Mouse (Mus musculus) right cerebral cortex, adult 18-20 months (tissue): Measurements from ENCODE around the gene Adi1.

Experiments used
- DNase-seq: peaks from one replicate; pipeline ENCODE4 v3.0.0; 2022; ENCODE audit warnings: mixed read lengths

Gene Adi1

GRCm38 (mm10) chr12:28675121-28675924 lies at the start of gene Adi1:
Gene Adi1 (plus strand): TSS chr12:28675231.
- DNase-seq: peak; percentile 91

- DNase-seq: no peak
Observed at GRCm38 (mm10) chr12:28625407-28625806, 49.6 kb upstream of the Adi1 start.

GRCm38 (mm10) chr12:28627092-28627491 lies 47.9 kb upstream of the Adi1 start:
- DNase-seq: no peak

GRCm38 (mm10) chr12:28628436-28628835 lies 46.6 kb upstream of the Adi1 start:
- DNase-seq: no peak

- DNase-seq: no peak
Observed at GRCm38 (mm10) chr12:28635058-28635534, 39.9 kb upstream of the Adi1 start.

GRCm38 (mm10) chr12:28635535-28636476 lies 39.2 kb upstream of the Adi1 start, which contains the start of gene Rps7:
Gene Rps7 (minus strand): TSS chr12:28635953.
- peak; percentile 93 for DNase-seq

- no peak for DNase-seq
Observed at GRCm38 (mm10) chr12:28636543-28636942, 38.5 kb upstream of the Adi1 start.

GRCm38 (mm10) chr12:28638778-28639177 lies 36.3 kb upstream of the Adi1 start:
- DNase-seq: no peak

GRCm38 (mm10) chr12:28649141-28650110 lies 25.6 kb upstream of the Adi1 start, which contains the start of gene Rnaseh1:
Gene Rnaseh1 (plus strand): TSS chr12:28649602.
- DNase-seq: peak; percentile 94

- no peak for DNase-seq
Observed at GRCm38 (mm10) chr12:28662628-28663027, 12.4 kb upstream of the Adi1 start.

- DNase-seq: no peak
Observed at GRCm38 (mm10) chr12:28666734-28667133, 8.3 kb upstream of the Adi1 start.

- no peak for DNase-seq
Observed at GRCm38 (mm10) chr12:28667287-28667686, 7.7 kb upstream of the Adi1 start.

GRCm38 (mm10) chr12:28674038-28674720 lies 852 bp upstream of the Adi1 start:
- no peak for DNase-seq

- no peak for DNase-seq
Observed at GRCm38 (mm10) chr12:28675925-28676209, 836 bp downstream of the Adi1 start.

- DNase-seq: no peak
Observed at GRCm38 (mm10) chr12:28684674-28685073, 9.6 kb downstream of the Adi1 start.

GRCm38 (mm10) chr12:28685771-28686170 lies 10.7 kb downstream of the Adi1 start:
- DNase-seq: no peak

GRCm38 (mm10) chr12:28686199-28686879 lies 11.3 kb downstream of the Adi1 start:
- DNase-seq: no peak

GRCm38 (mm10) chr12:28688996-28689395 lies 14.0 kb downstream of the Adi1 start:
- no peak for DNase-seq

- DNase-seq: no peak
Observed at GRCm38 (mm10) chr12:28690730-28691129, 15.7 kb downstream of the Adi1 start.

GRCm38 (mm10) chr12:28693738-28694137 lies 18.7 kb downstream of the Adi1 start:
- DNase-seq: no peak

- DNase-seq: no peak
Observed at GRCm38 (mm10) chr12:28694231-28694630, 19.2 kb downstream of the Adi1 start.
